In genomic region chr5:25100157-25100515, GRCm38 (mm10) we compare ENCODE assay signal across 8 mouse cellular contexts. TPM values are rescaled to one million over a fixed set of nuclear protein-coding genes. Genes with fewer than 3 reads are reported as not detected.
DNase-seq lines count a peak whose midpoint lies in the region; ATAC-seq lines count a peak whose summit lies in the region.

No protein-coding gene starts in this region.

- H3K4me1 ChIP-seq in heart, embryonic 13.5 days = peaks cover 31% of the 10 kb centered on the region
- no peaks in the 10 kb centered on the region for H3K4me1 ChIP-seq in liver, embryonic 11.5 days (replicated peaks; ENCODE audit: control insufficient read depth, insufficient read depth, low read length)
- peaks cover 28% of the 10 kb centered on the region for H3K4me1 ChIP-seq in neural tube, embryonic 15.5 days

- intact Hi-C loops in left cerebral cortex, postnatal 36 days (cut with DNase I) = no loop called here

- H3K9me3 ChIP-seq in heart, embryonic 13.5 days = no peaks in the 10 kb centered on the region
- H3K9me3 ChIP-seq in liver, embryonic 11.5 days (ENCODE audit: control insufficient read depth, low read length) = no peaks in the 10 kb centered on the region
- no peaks in the 10 kb centered on the region for H3K9me3 ChIP-seq in neural tube, embryonic 15.5 days (replicated peaks)

- H3K27ac ChIP-seq in heart, embryonic 13.5 days (replicated peaks) = peak overlapping the region; percentile 62
- no peak overlapping the region for H3K27ac ChIP-seq in liver, embryonic 11.5 days (ENCODE audit: low read depth, low read length)
- H3K27ac ChIP-seq in neural tube, embryonic 15.5 days (replicated peaks) = no peak overlapping the region

- 0 out of 2 replicates have a peak, but pooled peaks cover 5% of the 10 kb centered on the region for H3K36me3 ChIP-seq in heart, embryonic 13.5 days
- H3K36me3 ChIP-seq in liver, embryonic 11.5 days (ENCODE audit: control insufficient read depth, insufficient read depth, low read length) = no peaks in the 10 kb centered on the region
- no peaks in the 10 kb centered on the region for H3K36me3 ChIP-seq in neural tube, embryonic 15.5 days

- peaks cover 44% of the 10 kb centered on the region for H3K27me3 ChIP-seq in heart, embryonic 13.5 days (replicated peaks)
- peaks cover 48% of the 10 kb centered on the region for H3K27me3 ChIP-seq in liver, embryonic 11.5 days (replicated peaks; ENCODE audit: control insufficient read depth, insufficient read depth, low read length)
- H3K27me3 ChIP-seq in neural tube, embryonic 15.5 days (replicated peaks) = peaks cover 35% of the 10 kb centered on the region

- under 1% methylated on average over 26 of the region's 26 CpGs for WGBS in heart, embryonic 13.5 days
- 2% methylated on average over 26 of the region's 26 CpGs for WGBS in liver, embryonic 11.5 days
- WGBS in neural tube, embryonic 15.5 days = under 1% methylated on average over 26 of the region's 26 CpGs

- peak overlapping the region; percentile 84 for H3K9ac ChIP-seq in heart, embryonic 13.5 days
- peak overlapping the region; percentile 44 for H3K9ac ChIP-seq in liver, embryonic 11.5 days (ENCODE audit: low read depth, low read length)
- H3K9ac ChIP-seq in neural tube, embryonic 15.5 days (replicated peaks) = peak overlapping the region; percentile 56

- peak overlapping the region; percentile 73 for H3K4me3 ChIP-seq in heart, embryonic 13.5 days
- H3K4me3 ChIP-seq in liver, embryonic 11.5 days (ENCODE audit: low read depth, low read length) = peak overlapping the region; percentile 57
- peak overlapping the region; percentile 57 for H3K4me3 ChIP-seq in neural tube, embryonic 15.5 days (replicated peaks)

- DNase-seq in left cerebral cortex, postnatal 36 days (ENCODE audit: low spot score in 2 of 2) = peak; percentile 52 to 55
- DNase-seq in left cerebral cortex, adult 8-10 months (ENCODE audit: low spot score in 2 of 2) = no peak
- peak; percentile 49 for DNase-seq in brain, adult 2 months (ENCODE audit: low read depth, low spot score)
- no peak for DNase-seq in liver, embryonic 11.5 days (ENCODE audit: low spot score)
- no peak for DNase-seq in layer of hippocampus, adult 8-10 months (ENCODE audit: low spot score in 2 of 2)
- DNase-seq in urinary bladder, postnatal 14 days (ENCODE audit: low spot score) = no peak

- H3K4me2 ChIP-seq in heart, embryonic 13.5 days = peak overlapping the region; percentile 98
- peak overlapping the region; percentile 86 for H3K4me2 ChIP-seq in liver, embryonic 11.5 days
- H3K4me2 ChIP-seq in neural tube, embryonic 15.5 days = peak overlapping the region; percentile 100

- ATAC-seq in heart, embryonic 13.5 days (ENCODE audit: extremely low read depth, insufficient number of reproducible peaks, low FRiP score, low TSS enrichment) = no peak
- no peak for ATAC-seq in liver, embryonic 11.5 days (replicated peaks; ENCODE audit: low FRiP score)
- 0 out of 2 replicates have a peak, but pooled peaks have one; percentile 18 for ATAC-seq in neural tube, embryonic 15.5 days (ENCODE audit: low FRiP score)

RNA-seq across cellular contexts. Expression of gene Prkag2, which starts 0.3 kb away (rescaled TPM):
- total RNA-seq in left cerebral cortex, postnatal 36 days (2021) = 100 to 1,000 TPM in 1 of 2 experiments, 10 to 100 TPM in 1; 90.6 to 123 TPM
- total RNA-seq in left cerebral cortex, adult 8-10 months (2022) = 100 to 1,000 TPM; 108 to 122 (median 112) TPM
- polyA plus RNA-seq in heart, embryonic 13.5 days (2015; fragmentation: Nextera tagmentation; extraction: Ambion mirVana) = 83.7 and 90.0 TPM in 2 replicates
- polyA plus RNA-seq in liver, embryonic 11.5 days (2014; fragmentation: Nextera tagmentation; extraction: Ambion mirVana) = 12.8 and 15.8 TPM in 2 replicates
- polyA plus RNA-seq in neural tube, embryonic 15.5 days (2015; fragmentation: Nextera tagmentation; extraction: Ambion mirVana) = 88.4 and 90.9 TPM in 2 replicates
- total RNA-seq in layer of hippocampus, adult 8-10 months (2022) = 100 to 1,000 TPM; 143 to 198 (median 175) TPM

Comparison
In these comparisons a context has a peak if more than half of its experiments do, and no peak if none do; other contexts are left out.
1. DNase-seq: peak in left cerebral cortex, postnatal 36 days (2 of 2) and brain, adult 2 months (single experiment); none in left cerebral cortex, adult 8-10 months (0 of 2), liver, embryonic 11.5 days (single experiment), layer of hippocampus, adult 8-10 months (0 of 2) and urinary bladder, postnatal 14 days (single experiment).
2. Peak in every context shown above with its lines, with median percentiles within 50 percentile points of each other: H3K4me2 ChIP-seq, H3K4me3 ChIP-seq and H3K9ac ChIP-seq.